Comparison of ENCODE assay signal across 3 mouse cellular contexts in the genomic region with DNA sequence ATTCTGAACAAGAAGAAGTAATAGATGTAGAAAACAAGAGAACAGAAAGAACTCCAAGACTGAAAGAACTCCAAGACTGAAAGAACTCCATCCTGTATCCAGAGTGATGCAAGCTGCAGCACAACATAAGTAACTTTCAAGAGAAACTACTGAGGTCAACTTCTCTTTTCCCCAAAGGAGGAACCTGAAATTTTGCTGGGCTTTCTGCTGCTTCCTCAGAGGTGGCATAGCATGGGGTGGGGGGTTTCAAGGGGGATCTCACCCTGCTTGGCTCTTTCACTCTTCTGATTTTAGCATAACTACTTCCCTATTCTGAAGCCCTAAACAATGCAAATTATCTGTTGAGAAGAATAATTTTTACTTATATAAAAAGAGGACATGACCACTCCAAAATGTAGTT. TPM values are rescaled to one million over a fixed set of nuclear protein-coding genes. Genes with fewer than 3 reads are reported as not detected.
"Had no signal": no experiment of that assay in that cellular context is flagged by ENCODE, and none has a peak within 500 bp of the region (broad histone marks: within the 10 kb centered on the region; RNA-seq: fewer than 3 reads in every experiment).

No protein-coding gene starts in this region.

RNA-seq across cellular contexts. Expression of a gene that starts 3.6 kb away (rescaled TPM):
- total RNA-seq: left cerebral cortex, postnatal 10 days; left cerebral cortex, postnatal 4 days; midbrain, postnatal 0 days had no signal
